Mouse (Mus musculus) megakaryocyte, adult 5-6 weeks (primary cell): ENCODE results near the gene Fam131c. TPM values are rescaled to one million over a fixed set of nuclear protein-coding genes. Genes with fewer than 3 reads are reported as not detected.

Source experiments
- ATAC-seq: 2 replicates; pipeline ENCODE4 v1.8.0; 2016; ENCODE audit warnings: mild to moderate bottlenecking, inconsistent platforms; ENCODE audit not compliant: poor library complexity, severe bottlenecking
- total RNA-seq, 2 experiments: library from RNA; stranded (forward) in 1 of 2; stranded (reverse) in 1 of 2; fragments of 153-499, 151-499 nt in 1 of 2; fragments of 221-1000, 200-1000 nt in 1 of 2; gene quantifications; 2 replicates each; pipeline versions ENCODE4 v1.2.3 to v1.2.4; 2015 to 2017

Fam131c gene
- total RNA-seq, 2 experiments from 2014 or later: not detected

GRCm38 (mm10) chr4:141353868-141354267 lies 14.2 kb upstream of the Fam131c start:
- ATAC-seq: no peak

- no peak for ATAC-seq
Measured at GRCm38 (mm10) chr4:141357811-141358210, 10.2 kb upstream of the Fam131c start.

- ATAC-seq: no peak
Measured at GRCm38 (mm10) chr4:141359222-141359621, 8.8 kb upstream of the Fam131c start.

- no peak for ATAC-seq
Measured at GRCm38 (mm10) chr4:141360846-141361245, 7.2 kb upstream of the Fam131c start.

GRCm38 (mm10) chr4:141362937-141363548 lies 5.0 kb upstream of the Fam131c start:
- ATAC-seq: peak; percentile 80

GRCm38 (mm10) chr4:141365126-141365525 lies 2.9 kb upstream of the Fam131c start:
- no peak for ATAC-seq

- ATAC-seq: no peak
Measured at GRCm38 (mm10) chr4:141365876-141366275, 2.1 kb upstream of the Fam131c start.

GRCm38 (mm10) chr4:141372426-141372825 lies 4.4 kb downstream of the Fam131c start:
- no peak for ATAC-seq

GRCm38 (mm10) chr4:141379674-141380073 lies 11.7 kb downstream of the Fam131c start:
- ATAC-seq: no peak

GRCm38 (mm10) chr4:141382406-141382805 lies 14.4 kb downstream of the Fam131c start:
- no peak for ATAC-seq

- ATAC-seq: peak; percentile 77
Measured at GRCm38 (mm10) chr4:141385275-141385674, 17.3 kb downstream of the Fam131c start.

- ATAC-seq: no peak
Measured at GRCm38 (mm10) chr4:141386150-141386549, 18.1 kb downstream of the Fam131c start.

- peak; percentile 82 for ATAC-seq
Measured at GRCm38 (mm10) chr4:141387093-141387784, 19.2 kb downstream of the Fam131c start.

GRCm38 (mm10) chr4:141387933-141388332 lies 19.9 kb downstream of the Fam131c start:
- ATAC-seq: no peak

GRCm38 (mm10) chr4:141389366-141390150 lies 21.5 kb downstream of the Fam131c start:
- no peak for ATAC-seq

- no peak for ATAC-seq
Measured at GRCm38 (mm10) chr4:141391293-141391692, 23.3 kb downstream of the Fam131c start.

- no peak for ATAC-seq
Measured at GRCm38 (mm10) chr4:141394751-141395150, 26.7 kb downstream of the Fam131c start.

GRCm38 (mm10) chr4:141397861-141398260 lies 29.8 kb downstream of the Fam131c start:
- ATAC-seq: no peak

GRCm38 (mm10) chr4:141398545-141398944 lies 30.5 kb downstream of the Fam131c start, which contains the start of gene Clcnka:
Gene Clcnka, minus strand, starts transcription at chr4:141398724.
- no peak for ATAC-seq

GRCm38 (mm10) chr4:141400171-141400570 lies 32.2 kb downstream of the Fam131c start:
- ATAC-seq: no peak

GRCm38 (mm10) chr4:141404518-141405313 lies 36.7 kb downstream of the Fam131c start:
- ATAC-seq: peak; percentile 93
